Mouse (Mus musculus) embryonic facial prominence, embryonic 13.5 days (tissue): ENCODE measurements at regions not wholly inside any gene's neighbourhood (a gene's known extent, or its start where the extent isn't known, plus 50 kb on each side); places are given as distances from the start of the nearest gene placed in this dataset.
A peak's percentile ranks its signal among the peaks of the same experiment; 100 is the strongest.

Experiments used
- ATAC-seq: fragments of 200-750 bp; cut with Nextera tagmentation; 2 replicates; pipeline ENCODE4 v1.8.0; 2017; ENCODE audit warnings: low read depth; ENCODE audit not compliant: insufficient number of reproducible peaks, insufficient read depth, low FRiP score, low TSS enrichment
- H3K27ac ChIP-seq: fragments of 300-500 bp; sonication (generic); 2 replicates; pipeline ENCODE4 v1.5.1; 2015; ENCODE audit warnings: moderate library complexity, mild to moderate bottlenecking, inconsistent platforms
- H3K27me3 ChIP-seq: fragments of 300-500 bp; sonication (generic); 2 replicates; pipeline ENCODE4 v1.6.1; 2015; ENCODE audit warnings: mild to moderate bottlenecking, inconsistent platforms
- H3K36me3 ChIP-seq: fragments of 300-500 bp; sonication (generic); 2 replicates; pipeline ENCODE4 v1.6.1; 2015; ENCODE audit warnings: mild to moderate bottlenecking, inconsistent platforms
- H3K4me1 ChIP-seq: fragments of 300-500 bp; sonication (generic); 2 replicates; pipeline ENCODE4 v1.6.1; 2015; ENCODE audit warnings: inconsistent platforms
- H3K4me2 ChIP-seq: fragments of 300-500 bp; sonication (generic); 2 replicates; pipeline ENCODE4 v1.6.1; 2015; ENCODE audit warnings: moderate library complexity, mild to moderate bottlenecking, inconsistent platforms
- H3K4me3 ChIP-seq: fragments of 300-500 bp; sonication (generic); 2 replicates; pipeline ENCODE4 v1.5.1; 2015; ENCODE audit warnings: mild to moderate bottlenecking, inconsistent platforms
- H3K9ac ChIP-seq: fragments of 300-500 bp; sonication (generic); 2 replicates; pipeline ENCODE4 v1.6.1; 2015; ENCODE audit warnings: mild to moderate bottlenecking, inconsistent platforms
- H3K9me3 ChIP-seq: fragments of 300-500 bp; sonication (generic); 2 replicates; pipeline ENCODE4 v1.6.1; 2016; ENCODE audit warnings: inconsistent platforms
- WGBS: fragments of 180-500 bp; shearing (Covaris S2); methylation state at CpG from one replicate; pipeline ENCODE4 v1.1.7; 2015; ENCODE audit warnings: mixed read lengths; 5-methylcytosine and 5-hydroxymethylcytosine counted together

DNA sequence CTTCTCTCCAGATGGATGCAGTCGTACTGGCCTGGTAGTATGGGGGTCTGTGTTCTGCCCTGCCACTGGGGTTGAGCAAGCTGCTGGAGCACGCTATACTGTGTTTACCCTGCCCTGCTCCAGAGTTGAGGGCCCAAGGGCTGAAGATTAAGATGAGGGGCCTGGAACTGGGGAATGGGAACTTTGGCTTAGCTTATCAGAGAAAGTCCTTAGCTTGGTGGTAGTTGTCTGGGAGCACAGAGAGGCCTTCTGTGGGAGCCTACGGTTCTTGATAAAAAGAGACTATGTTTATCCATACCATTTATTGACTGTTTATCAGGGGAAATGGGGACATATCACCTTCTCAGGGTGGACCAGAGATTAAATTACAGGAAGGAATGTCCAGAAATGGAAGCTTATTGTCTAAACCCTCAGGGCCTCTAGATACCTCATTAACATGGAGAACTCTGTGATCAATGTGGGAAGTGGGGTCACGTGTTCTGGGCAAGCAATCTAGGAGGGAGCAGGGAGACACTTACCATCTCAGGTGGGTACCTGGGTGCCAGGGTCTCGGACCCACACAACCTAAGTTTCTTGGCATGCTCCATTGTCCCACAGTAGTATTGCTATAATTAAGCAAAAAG, 58.7 kb downstream of the Mycn start:
- H3K4me1 ChIP-seq = peaks cover 8% of the 10 kb centered on the region; the same call in 1 of the 2 replicates
- H3K4me3 ChIP-seq = no peak overlapping the region
- H3K27me3 ChIP-seq = no peaks in the 10 kb centered on the region
- H3K9me3 ChIP-seq = no peaks in the 10 kb centered on the region
- no peak overlapping the region for H3K27ac ChIP-seq
- no peak for ATAC-seq
- no peak overlapping the region for H3K9ac ChIP-seq
- H3K36me3 ChIP-seq = no peaks in the 10 kb centered on the region
- 83% methylated on average over 5 of the region's 5 CpGs for WGBS
- H3K4me2 ChIP-seq = no peak overlapping the region

- Histone ChIP-seq H3K4me1 (no peaks in the 10 kb centered on the region), H3K36me3 (no peaks in the 10 kb centered on the region), H3K4me2 (no peak overlapping the region), H3K27ac (no peak overlapping the region), H3K27me3 (no peaks in the 10 kb centered on the region), H3K4me3 (no peak overlapping the region), H3K9me3 (no peaks in the 10 kb centered on the region), H3K9ac (no peak overlapping the region)
- 90% methylated on average over 2 of the region's 2 CpGs for WGBS
- no peak for ATAC-seq
Observed at GRCm38 (mm10) chr12:12878031-12878430, 63.7 kb downstream of the Mycn start.

DNA sequence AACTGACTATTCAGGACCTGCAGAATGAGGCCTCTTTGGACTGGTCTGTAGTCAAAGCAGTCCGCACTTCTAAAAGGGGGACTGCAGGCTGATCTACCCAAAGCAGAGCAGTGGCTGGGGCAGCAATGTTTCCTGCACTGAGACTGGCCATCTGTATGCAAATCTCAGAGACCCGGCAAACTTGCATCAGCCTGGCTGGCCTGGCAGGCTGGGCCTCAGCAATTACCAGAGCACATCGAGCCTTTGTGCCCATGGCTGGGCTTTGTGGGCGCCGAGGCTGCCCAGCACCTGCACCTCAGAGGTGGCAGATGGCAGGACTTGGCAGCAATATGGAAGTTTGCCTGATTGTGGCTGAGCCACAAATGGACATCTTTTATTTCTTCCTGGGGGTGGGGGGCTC, 64.2 kb downstream of the Mycn start:
- 65% methylated on average over 5 of the region's 5 CpGs for WGBS
- ATAC-seq = no peak
- Histone ChIP-seq H3K4me3 (no peak overlapping the region), H3K27me3 (no peaks in the 10 kb centered on the region), H3K4me1 (no peaks in the 10 kb centered on the region), H3K27ac (no peak overlapping the region), H3K9me3 (no peaks in the 10 kb centered on the region), H3K36me3 (no peaks in the 10 kb centered on the region), H3K9ac (no peak overlapping the region), H3K4me2 (no peak overlapping the region)

- no peak for ATAC-seq
- peaks cover 2% of the 10 kb centered on the region; the same call in 1 of the 2 replicates for H3K4me1 ChIP-seq
- no peak overlapping the region for H3K9ac ChIP-seq
- H3K27ac ChIP-seq = no peak overlapping the region
- no peaks in the 10 kb centered on the region for H3K27me3 ChIP-seq
- no peak overlapping the region for H3K4me3 ChIP-seq
- H3K36me3 ChIP-seq = no peaks in the 10 kb centered on the region
- H3K4me2 ChIP-seq = no peak overlapping the region
- WGBS = 66% methylated on average over 12 of the region's 12 CpGs
- no peaks in the 10 kb centered on the region for H3K9me3 ChIP-seq
Observed at GRCm38 (mm10) chr12:12875976-12876745, 65.6 kb downstream of the Mycn start.

- 82% methylated on average over 11 of the region's 11 CpGs for WGBS
- Histone ChIP-seq H3K27ac (no peak overlapping the region), H3K9me3 (no peaks in the 10 kb centered on the region), H3K9ac (no peak overlapping the region), H3K4me2 (no peak overlapping the region), H3K4me1 (peaks cover 3% of the 10 kb centered on the region; the same call in 1 of the 2 replicates), H3K36me3 (no peaks in the 10 kb centered on the region), H3K27me3 (no peaks in the 10 kb centered on the region), H3K4me3 (no peak overlapping the region)
- no peak for ATAC-seq
Observed at GRCm38 (mm10) chr12:12873551-12873950, 68.2 kb downstream of the Mycn start.

DNA sequence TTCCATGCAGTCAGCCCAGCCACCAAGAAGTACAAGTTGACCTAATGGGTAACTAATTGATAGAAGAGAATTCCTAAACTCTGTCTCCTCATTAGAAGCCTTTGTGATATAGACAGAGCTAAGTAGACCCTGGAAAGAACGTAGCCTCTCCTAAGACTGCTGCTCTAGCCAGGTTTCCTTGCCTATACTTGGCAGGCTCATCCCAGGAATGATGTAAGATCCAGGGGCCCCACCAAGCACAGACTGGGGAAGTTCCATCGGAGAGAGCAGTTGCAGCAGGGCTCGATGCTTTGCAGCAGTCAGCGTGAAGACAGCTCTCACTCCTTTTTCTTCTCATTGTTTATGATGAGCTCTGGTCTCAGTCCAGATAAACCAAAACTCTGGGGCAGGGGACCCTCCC, 68.7 kb downstream of the Mycn start:
- no peak for ATAC-seq
- Histone ChIP-seq H3K36me3 (no peaks in the 10 kb centered on the region), H3K27me3 (no peaks in the 10 kb centered on the region), H3K4me3 (no peak overlapping the region), H3K9me3 (no peaks in the 10 kb centered on the region), H3K27ac (no peak overlapping the region), H3K4me1 (peaks cover 3% of the 10 kb centered on the region; the same call in 1 of the 2 replicates), H3K9ac (no peak overlapping the region), H3K4me2 (no peak overlapping the region)
- WGBS = 73% methylated on average over 4 of the region's 4 CpGs

DNA sequence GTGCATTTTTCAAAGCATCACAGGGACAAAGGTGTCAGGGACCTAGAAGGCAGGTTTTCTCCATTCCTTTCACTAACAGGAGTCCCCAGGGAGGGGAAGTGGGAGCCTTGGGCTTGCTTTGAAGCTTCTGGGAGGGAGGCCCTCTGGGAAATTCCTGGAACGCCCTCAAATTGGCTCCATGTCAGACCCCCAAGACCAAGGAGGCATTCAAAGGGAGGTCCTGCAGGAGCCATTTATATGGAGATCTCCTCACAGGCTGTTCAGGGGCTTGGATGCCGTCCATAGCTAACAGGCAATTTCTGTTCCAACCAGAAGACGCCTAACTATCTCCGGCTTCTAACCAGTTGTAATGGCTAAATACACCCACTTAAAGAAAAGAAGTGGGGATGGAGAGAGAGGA, 70.4 kb downstream of the Mycn start:
- WGBS = 49% methylated on average over 4 of the region's 4 CpGs
- H3K4me1 ChIP-seq = peaks cover 3% of the 10 kb centered on the region; the same call in 1 of the 2 replicates

GRCm38 (mm10) chr12:12866590-12866989, 75.1 kb downstream of the Mycn start:
- ATAC-seq = no peak
- H3K27ac ChIP-seq = no peak overlapping the region
- no peaks in the 10 kb centered on the region for H3K9me3 ChIP-seq
- H3K4me3 ChIP-seq = no peak overlapping the region
- H3K4me2 ChIP-seq = no peak overlapping the region
- H3K36me3 ChIP-seq = no peaks in the 10 kb centered on the region
- 77% methylated on average over 10 of the region's 10 CpGs for WGBS
- H3K27me3 ChIP-seq = no peaks in the 10 kb centered on the region
- peaks cover 3% of the 10 kb centered on the region; the same call in 1 of the 2 replicates for H3K4me1 ChIP-seq
- H3K9ac ChIP-seq = no peak overlapping the region

More for the DNA sequence above, 70.4 kb downstream of the Mycn start:
- H3K27me3 ChIP-seq = no peaks in the 10 kb centered on the region
- H3K9ac ChIP-seq = no peak overlapping the region
- no peak overlapping the region for H3K4me2 ChIP-seq
- no peaks in the 10 kb centered on the region for H3K36me3 ChIP-seq
- no peak overlapping the region for H3K27ac ChIP-seq
- no peak for ATAC-seq
- no peaks in the 10 kb centered on the region for H3K9me3 ChIP-seq
- no peak overlapping the region for H3K4me3 ChIP-seq

DNA sequence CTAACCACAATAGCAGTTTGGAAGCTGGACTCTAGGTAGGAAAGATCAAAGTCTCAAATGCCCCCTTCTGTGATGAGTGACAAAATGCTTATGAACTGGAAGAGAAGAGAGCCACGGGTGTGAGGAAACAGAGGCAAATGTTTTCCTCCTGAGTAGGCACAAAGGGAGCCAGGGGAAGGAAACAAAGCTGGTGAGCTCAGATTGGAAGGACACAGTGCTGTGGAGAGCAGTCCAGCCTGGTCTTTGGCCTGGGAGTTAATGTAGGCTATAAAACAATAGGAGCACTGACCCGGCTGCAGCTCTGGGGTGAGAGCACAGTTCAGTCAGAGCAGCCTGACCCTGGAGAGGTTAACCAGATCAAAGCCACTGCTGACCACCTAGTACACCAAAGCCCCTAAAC, 91.0 kb downstream of the Mycn start:
- H3K9me3 ChIP-seq = no peaks in the 10 kb centered on the region
- H3K4me1 ChIP-seq = no peaks in the 10 kb centered on the region
- WGBS = 31% methylated on average over 2 of the region's 2 CpGs

GRCm38 (mm10) chr12:12846716-12847115, 95.0 kb downstream of the Mycn start:
- no peaks in the 10 kb centered on the region for H3K27me3 ChIP-seq
- ATAC-seq = no peak
- H3K4me2 ChIP-seq = no peak overlapping the region
- H3K36me3 ChIP-seq = no peaks in the 10 kb centered on the region
- H3K27ac ChIP-seq = no peak overlapping the region
- no peak overlapping the region for H3K4me3 ChIP-seq
- no peaks in the 10 kb centered on the region for H3K9me3 ChIP-seq
- H3K9ac ChIP-seq = no peak overlapping the region
- peaks cover 4% of the 10 kb centered on the region for H3K4me1 ChIP-seq
- 73% methylated on average over 1 of the region's 1 CpGs for WGBS

More for the DNA sequence above, 91.0 kb downstream of the Mycn start:
- no peak for ATAC-seq
- Histone ChIP-seq H3K27me3 (no peaks in the 10 kb centered on the region), H3K36me3 (no peaks in the 10 kb centered on the region), H3K4me2 (no peak overlapping the region), H3K9ac (no peak overlapping the region), H3K27ac (no peak overlapping the region), H3K4me3 (no peak overlapping the region)

- no peak for ATAC-seq
- Histone ChIP-seq H3K9me3 (no peaks in the 10 kb centered on the region), H3K27ac (no peak overlapping the region; the same call in 1 of the 2 replicates), H3K9ac (peak overlapping the region; percentile 17; the same call in 1 of the 2 replicates), H3K4me2 (no peak overlapping the region), H3K27me3 (no peaks in the 10 kb centered on the region), H3K4me3 (no peak overlapping the region), H3K36me3 (no peaks in the 10 kb centered on the region), H3K4me1 (peaks cover 21% of the 10 kb centered on the region)
- 24% methylated on average over 17 of the region's 17 CpGs for WGBS
Observed at GRCm38 (mm10) chr12:12842247-12842957, 99.3 kb downstream of the Mycn start.
